Mouse (Mus musculus): Measurements from ENCODE around the gene Gm4763. TPM values are rescaled to one million over a fixed set of nuclear protein-coding genes. Genes with fewer than 3 reads are reported as not detected.
"Not testable (repeated sequence)": the region's sequence is repeated elsewhere in the genome, so short reads cannot be mapped to it uniquely, and the experiment has no call there.

The Gm4763 gene
- polyA plus RNA-seq, 1 experiment from 2014 or later: not detected

DNA sequence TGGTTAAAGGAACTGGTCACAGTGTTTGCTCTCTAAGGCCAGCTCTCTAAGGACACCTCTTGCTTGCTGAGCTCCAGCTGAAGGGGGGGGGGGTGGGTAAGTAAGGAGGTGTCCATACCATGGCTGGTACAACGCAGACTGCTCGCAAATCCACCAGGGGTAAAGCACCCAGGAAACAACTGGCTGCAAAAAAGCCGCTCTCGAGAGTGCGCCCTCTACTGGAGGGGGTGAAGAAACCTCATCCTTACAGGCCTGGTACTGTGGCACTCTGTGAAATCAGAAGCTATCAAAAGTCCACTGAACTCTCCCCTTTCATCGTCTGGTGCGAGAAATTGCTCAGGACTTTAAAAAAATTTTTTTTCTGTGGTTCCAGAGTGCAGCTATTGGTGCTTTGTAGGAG lies 42.6 kb downstream of the Gm4763 start:
- not testable (repeated sequence) for H3K27ac ChIP-seq (ENCODE audit: low read length); H3K27me3 ChIP-seq (ENCODE audit: control insufficient read depth, insufficient read depth, low read depth, low read length); H3K4me1 ChIP-seq (ENCODE audit: control insufficient read depth, low read depth, low read length); H3K36me3 ChIP-seq (ENCODE audit: control insufficient read depth, insufficient read depth); H3K4me3 ChIP-seq (ENCODE audit: low read depth, low read length); H3K4me2 ChIP-seq (ENCODE audit: low read depth, low read length); H3K9me3 ChIP-seq (replicated peaks; ENCODE audit: control insufficient read depth, low read length); H3K9ac ChIP-seq (ENCODE audit: low read depth, low read length); ATAC-seq (ENCODE audit: low read depth)
- 56% methylated on average over 7 of the region's 7 CpGs for WGBS (ENCODE audit: insufficient replicate concordance)

DNA sequence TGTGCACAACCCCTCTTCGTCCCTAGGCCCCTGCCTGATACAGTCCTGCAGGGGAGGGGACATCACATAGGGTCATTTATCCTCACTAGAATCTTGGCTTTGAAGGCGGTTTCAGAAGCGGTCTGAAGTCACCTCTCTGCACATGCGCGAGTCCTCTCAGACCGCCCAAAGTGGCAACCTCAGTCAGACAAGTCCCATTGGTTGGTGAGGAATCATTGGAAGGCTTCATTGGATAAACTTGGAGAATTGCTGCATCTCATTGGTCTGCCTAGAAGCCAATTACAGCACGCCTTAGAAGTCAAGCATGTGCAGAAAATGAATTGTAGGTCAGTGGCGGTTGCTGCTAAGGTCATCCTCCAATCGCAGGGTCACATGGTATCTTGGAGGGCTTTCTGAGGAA lies 50.1 kb downstream of the Gm4763 start, which contains the start of gene Tex101:
Gene Tex101 (minus strand): TSS at position 101 of the 400 bp plus-strand sequence.
- ATAC-seq (ENCODE audit: low read depth): no peak
- WGBS (ENCODE audit: insufficient replicate concordance): 73% methylated on average over 9 of the region's 9 CpGs
- H3K4me1 ChIP-seq (ENCODE audit: control insufficient read depth, low read depth, low read length): no peaks in the 10 kb centered on the region
- no peaks in the 10 kb centered on the region for H3K36me3 ChIP-seq (ENCODE audit: control insufficient read depth, insufficient read depth)
- H3K9ac ChIP-seq (ENCODE audit: low read depth, low read length): no peak within 1 kb of the TSS
- no peaks in the 10 kb centered on the region for H3K27me3 ChIP-seq (ENCODE audit: control insufficient read depth, insufficient read depth, low read depth, low read length)
- no peaks in the 10 kb centered on the region for H3K9me3 ChIP-seq (replicated peaks; ENCODE audit: control insufficient read depth, low read length)
- no peak within 1 kb of the TSS for H3K4me3 ChIP-seq (ENCODE audit: low read depth, low read length)
- H3K27ac ChIP-seq (ENCODE audit: low read length): no peak within 1 kb of the TSS
- H3K4me2 ChIP-seq (ENCODE audit: low read depth, low read length): no peak within 1 kb of the TSS

GRCm38 (mm10) chr7:24671944-24672439 lies 54.7 kb downstream of the Gm4763 start:
- ATAC-seq (ENCODE audit: low read depth): no peak
- 77% methylated on average over 23 of the region's 23 CpGs for WGBS (ENCODE audit: insufficient replicate concordance)
- no peak overlapping the region for H3K27ac ChIP-seq (ENCODE audit: low read length)

More at GRCm38 (mm10) chr7:24671944-24672439, 54.7 kb downstream of the Gm4763 start:
- H3K27me3 ChIP-seq (ENCODE audit: control insufficient read depth, insufficient read depth, low read depth, low read length): no peaks in the 10 kb centered on the region
- no peaks in the 10 kb centered on the region for H3K9me3 ChIP-seq (replicated peaks; ENCODE audit: control insufficient read depth, low read length)
- no peaks in the 10 kb centered on the region for H3K36me3 ChIP-seq (ENCODE audit: control insufficient read depth, insufficient read depth)
- no peaks in the 10 kb centered on the region for H3K4me1 ChIP-seq (ENCODE audit: control insufficient read depth, low read depth, low read length)
- H3K4me2 ChIP-seq (ENCODE audit: low read depth, low read length): no peak overlapping the region
- H3K9ac ChIP-seq (ENCODE audit: low read depth, low read length): no peak overlapping the region
- no peak overlapping the region for H3K4me3 ChIP-seq (ENCODE audit: low read depth, low read length)

Other genes with a start within 250 kb of the Gm4763 start
- 0.24 TPM in 1 of 2 replicates, not detected in the other for gene Cadm4, start 244.9 kb downstream of the Gm4763 start, polyA plus RNA-seq (2015; fragmentation: Nextera tagmentation; extraction: Ambion mirVana)
- 2.7 and 3.2 TPM in 2 replicates for gene Zfp428, start 219.9 kb downstream of the Gm4763 start, polyA plus RNA-seq (2015; fragmentation: Nextera tagmentation; extraction: Ambion mirVana)
- not detected in 2 replicates for gene AC161166.1, start 214.5 kb downstream of the Gm4763 start, polyA plus RNA-seq (2015; fragmentation: Nextera tagmentation; extraction: Ambion mirVana)
- 1.1 and 1.3 TPM in 2 replicates for gene Irgq, start 196.2 kb downstream of the Gm4763 start, polyA plus RNA-seq (2015; fragmentation: Nextera tagmentation; extraction: Ambion mirVana)
- not detected in 2 replicates for gene Pinlyp, start 180.8 kb downstream of the Gm4763 start, polyA plus RNA-seq (2015; fragmentation: Nextera tagmentation; extraction: Ambion mirVana)
- gene Xrcc1, start 180.6 kb downstream of the Gm4763 start, polyA plus RNA-seq (2015; fragmentation: Nextera tagmentation; extraction: Ambion mirVana): 35.4 and 40.8 TPM in 2 replicates
- 26.4 and 26.5 TPM in 2 replicates for gene Ethe1, start 139.4 kb downstream of the Gm4763 start, polyA plus RNA-seq (2015; fragmentation: Nextera tagmentation; extraction: Ambion mirVana)
- 0.25 and 0.30 TPM in 2 replicates for gene Zfp575, start 139.3 kb downstream of the Gm4763 start, polyA plus RNA-seq (2015; fragmentation: Nextera tagmentation; extraction: Ambion mirVana)
- gene Phldb3, start 116.1 kb downstream of the Gm4763 start, polyA plus RNA-seq (2015; fragmentation: Nextera tagmentation; extraction: Ambion mirVana): 0.08 and 0.18 TPM in 2 replicates
- 0.05 TPM in 1 of 2 replicates, not detected in the other for gene Lypd3, start 90.4 kb downstream of the Gm4763 start, polyA plus RNA-seq (2015; fragmentation: Nextera tagmentation; extraction: Ambion mirVana)
- gene Tex101, start 50.2 kb downstream of the Gm4763 start, polyA plus RNA-seq (2015; fragmentation: Nextera tagmentation; extraction: Ambion mirVana): not detected in 2 replicates
- not detected in 2 replicates for gene BC049730, start 17.7 kb downstream of the Gm4763 start, polyA plus RNA-seq (2015; fragmentation: Nextera tagmentation; extraction: Ambion mirVana)
- gene Cd177, start 33.4 kb upstream of the Gm4763 start, polyA plus RNA-seq (2015; fragmentation: Nextera tagmentation; extraction: Ambion mirVana): 13.6 and 18.1 TPM in 2 replicates
- gene Ceacam10, start 50.3 kb upstream of the Gm4763 start, polyA plus RNA-seq (2015; fragmentation: Nextera tagmentation; extraction: Ambion mirVana): 3.1 and 3.5 TPM in 2 replicates
- gene Gm9844, start 135.3 kb upstream of the Gm4763 start, polyA plus RNA-seq (2015; fragmentation: Nextera tagmentation; extraction: Ambion mirVana): 1.2 and 1.4 TPM in 2 replicates
- not detected in 2 replicates for gene Lypd4, start 143.0 kb upstream of the Gm4763 start, polyA plus RNA-seq (2015; fragmentation: Nextera tagmentation; extraction: Ambion mirVana)
- not detected in 2 replicates for gene Dmrtc2, start 143.1 kb upstream of the Gm4763 start, polyA plus RNA-seq (2015; fragmentation: Nextera tagmentation; extraction: Ambion mirVana)
- gene Rps19, start 157.5 kb upstream of the Gm4763 start, polyA plus RNA-seq (2015; fragmentation: Nextera tagmentation; extraction: Ambion mirVana): 1,002 and 1,147 TPM in 2 replicates
- 10.5 and 13.9 TPM in 2 replicates for gene Cd79a, start 170.5 kb upstream of the Gm4763 start, polyA plus RNA-seq (2015; fragmentation: Nextera tagmentation; extraction: Ambion mirVana)
- 35.1 and 38.0 TPM in 2 replicates for gene Arhgef1, start 176.0 kb upstream of the Gm4763 start, polyA plus RNA-seq (2015; fragmentation: Nextera tagmentation; extraction: Ambion mirVana)
- not detected in 2 replicates for gene Gm4881, start 217.6 kb upstream of the Gm4763 start, polyA plus RNA-seq (2015; fragmentation: Nextera tagmentation; extraction: Ambion mirVana)
- gene Rabac1, start 245.8 kb upstream of the Gm4763 start, polyA plus RNA-seq (2015; fragmentation: Nextera tagmentation; extraction: Ambion mirVana): 56.4 and 58.7 TPM in 2 replicates

Data from liver, embryonic 16.5 days (tissue).